Mouse (Mus musculus) mature B cell (primary cell): Measurements from ENCODE around the gene Atg16l2.

Experiments used
- in situ Hi-C: fragments of 300-500 bp; cut with MboI; formaldehyde crosslinking; loops from 2 replicates; pipeline ENCODE4 v1.14.3; 2019

Atg16l2 gene

DNA sequence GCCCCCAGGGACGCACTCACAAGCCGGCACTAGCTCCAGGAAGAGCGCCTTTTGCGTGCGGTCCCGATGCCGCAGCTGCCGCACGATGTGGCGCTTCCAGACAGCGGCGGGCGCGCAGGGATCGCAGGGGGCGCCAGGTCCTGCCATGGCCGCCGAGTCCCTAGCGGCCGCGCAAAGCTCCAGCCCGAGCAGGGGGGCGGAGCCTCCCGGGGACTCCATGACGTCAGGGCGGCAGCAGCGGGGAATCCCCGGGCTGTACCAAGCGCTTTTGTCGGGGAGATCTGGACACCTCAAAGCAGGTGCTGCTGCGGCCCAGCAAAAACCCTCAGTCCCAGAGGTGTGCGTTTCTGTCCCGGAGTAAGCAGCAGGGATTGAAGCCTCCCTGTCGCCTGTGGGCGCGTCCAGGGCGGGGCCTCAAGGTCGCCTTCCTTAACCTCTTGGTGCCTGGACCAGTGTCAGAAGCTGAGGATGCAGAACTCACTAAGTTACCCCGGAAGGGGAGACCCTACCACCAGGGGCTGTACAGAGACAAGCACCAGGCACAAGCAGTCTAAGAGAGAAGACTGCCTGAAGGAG lies at the start of gene Atg16l2:
Atg16l2 (minus strand) TSS at position 371 of the 576 bp plus-strand sequence.
- in situ Hi-C loops: no loop called here

DNA sequence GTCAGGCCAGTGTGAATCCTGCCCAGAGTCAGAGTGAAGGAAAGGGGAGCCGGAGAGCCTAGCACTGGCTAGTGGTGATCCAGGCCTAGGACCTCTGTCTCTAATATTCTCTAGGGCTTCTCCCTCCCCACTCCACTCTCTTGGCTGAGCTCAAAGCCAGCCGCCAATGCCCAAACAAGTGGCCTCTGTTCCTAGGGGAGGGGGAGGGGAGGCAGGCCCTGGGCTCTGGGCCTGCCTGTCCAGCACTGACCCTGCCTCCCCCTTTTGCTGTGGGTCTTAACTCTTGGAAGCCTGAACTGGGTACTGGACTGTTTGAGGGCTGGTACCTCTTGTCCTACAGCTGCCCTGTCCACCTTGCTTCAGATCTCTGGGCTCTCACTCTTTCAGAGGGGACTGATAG lies 47.8 kb upstream of the Atg16l2 start:
- in situ Hi-C loops: no loop called here

DNA sequence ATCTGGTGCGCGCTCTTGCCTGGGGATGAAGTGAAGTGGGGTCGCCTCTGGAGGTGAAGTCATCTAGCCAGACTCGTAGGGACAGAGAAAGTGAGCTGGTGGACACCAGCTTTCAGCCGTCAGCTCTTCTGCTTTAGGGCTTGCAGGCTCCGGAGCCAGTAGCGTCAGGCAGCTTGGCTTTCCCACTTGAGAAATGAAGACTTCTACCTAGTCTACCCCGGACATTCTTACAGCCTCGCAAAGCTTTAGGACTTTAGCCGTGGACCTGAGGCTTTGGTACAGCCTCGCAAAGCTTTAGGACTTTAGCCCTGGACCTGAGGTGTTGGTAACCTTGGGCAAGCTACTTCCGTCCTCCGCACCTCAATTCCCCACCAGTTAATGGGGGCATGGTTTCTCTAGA lies 46.3 kb upstream of the Atg16l2 start:
- in situ Hi-C loops: no loop called here

DNA sequence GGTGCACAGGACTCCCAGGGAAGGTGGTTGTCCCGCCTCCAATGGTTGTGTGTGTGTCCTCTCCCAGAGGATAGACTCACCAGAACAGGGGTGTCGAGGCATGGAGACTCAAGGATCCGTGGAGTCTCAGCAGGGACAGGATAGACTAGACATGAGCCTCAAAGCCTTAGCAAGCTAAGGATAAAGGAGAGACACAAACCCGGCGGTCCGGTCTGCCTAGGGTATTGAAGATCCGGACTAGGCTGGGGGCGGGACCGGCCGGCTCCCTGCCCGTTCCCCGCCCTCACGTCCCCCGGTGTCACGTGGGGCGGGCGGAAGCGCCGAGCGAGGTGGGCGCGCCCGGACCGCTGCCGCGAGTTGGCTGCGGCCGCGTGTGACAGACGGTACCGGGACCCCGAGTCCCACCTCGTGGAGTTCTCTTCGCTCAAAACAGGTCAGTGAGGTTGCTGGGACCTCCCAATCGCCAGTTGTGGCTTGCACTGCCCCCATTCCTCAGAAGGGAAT lies 45.8 kb upstream of the Atg16l2 start, which contains the start of gene Arap1:
Arap1 (plus strand) TSS at position 301 of the 504 bp plus-strand sequence.
- in situ Hi-C loops: no loop called here

DNA sequence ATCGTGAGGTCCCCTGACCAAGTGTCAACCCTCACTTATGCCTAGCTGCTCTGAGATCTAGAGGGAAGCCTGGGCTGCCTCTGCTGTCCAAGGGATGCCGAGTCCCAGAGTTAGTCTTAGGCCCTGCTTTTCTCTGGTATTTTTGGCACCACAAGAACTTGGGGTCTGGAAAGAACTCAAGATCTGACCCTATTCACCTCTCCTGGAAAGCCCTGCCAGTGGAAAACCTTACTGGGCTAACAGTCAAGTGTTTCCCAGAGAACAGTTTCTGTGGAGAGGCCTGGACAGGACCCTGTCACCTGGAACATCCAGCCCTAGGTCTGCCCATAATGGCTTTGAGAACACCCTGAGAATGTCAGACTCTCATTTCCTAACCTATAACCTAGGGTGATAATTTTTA lies 44.9 kb upstream of the Atg16l2 start:
- in situ Hi-C loops: no loop called here

DNA sequence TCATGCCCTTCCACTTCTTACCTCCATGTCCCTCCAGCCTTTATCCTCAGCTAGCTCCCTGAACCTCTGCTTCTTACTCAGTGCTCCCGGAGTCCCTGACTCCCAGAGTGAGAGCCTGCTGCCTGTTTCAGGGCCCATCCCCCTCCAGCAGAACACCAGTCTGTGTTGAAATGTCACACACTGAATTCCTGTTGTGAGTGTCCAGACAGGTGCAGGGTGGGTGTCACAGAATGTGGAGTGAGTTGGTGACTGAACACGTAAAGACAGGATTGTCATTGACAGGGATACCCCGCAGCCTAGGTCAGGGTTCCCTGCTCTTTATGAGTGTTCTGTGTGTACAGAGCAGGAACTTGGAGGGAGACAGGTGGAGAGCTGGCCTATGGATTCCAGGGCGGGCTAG lies 42.8 kb upstream of the Atg16l2 start:
- in situ Hi-C loops: no loop called here

DNA sequence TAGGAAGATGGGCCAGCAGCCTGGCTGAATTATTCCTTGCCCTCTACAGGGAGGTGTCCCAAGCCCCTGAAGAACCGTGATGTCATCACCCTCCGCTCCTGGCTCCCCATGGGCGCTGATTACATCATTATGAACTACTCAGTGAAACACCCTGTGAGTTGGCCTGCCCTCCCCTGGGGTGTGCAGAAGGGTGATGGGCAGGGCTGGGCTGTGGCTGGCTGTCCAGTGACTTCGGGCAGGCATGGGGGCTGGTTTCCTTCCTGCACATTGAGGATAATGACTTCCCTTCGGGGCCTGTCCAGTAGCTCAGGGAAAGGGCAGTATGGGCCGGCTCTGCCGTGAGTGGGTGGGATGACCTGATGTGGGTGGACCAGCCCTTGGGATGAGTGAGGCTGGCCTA lies 41.1 kb upstream of the Atg16l2 start:
- in situ Hi-C loops: no loop called here

DNA sequence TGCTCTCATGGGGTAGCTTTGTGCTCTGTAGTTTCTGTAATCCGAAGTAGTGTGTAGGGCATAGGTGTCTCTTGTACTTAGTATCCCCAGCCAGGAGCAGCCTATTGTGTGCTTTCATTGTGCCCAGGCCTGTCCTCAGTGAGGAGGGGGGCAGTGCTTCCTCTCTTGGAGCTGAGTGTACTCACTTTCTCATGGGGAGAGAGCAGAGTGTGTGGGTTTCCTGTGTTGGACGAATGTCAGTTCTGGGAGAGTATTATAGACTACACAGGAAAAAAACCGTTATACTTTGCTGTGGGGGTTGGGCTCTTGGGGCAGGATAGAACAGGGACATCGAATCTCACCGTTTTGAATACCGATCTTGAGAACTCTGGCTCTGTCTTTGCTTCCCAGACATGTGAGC lies 39.4 kb upstream of the Atg16l2 start:
- in situ Hi-C loops: no loop called here

DNA sequence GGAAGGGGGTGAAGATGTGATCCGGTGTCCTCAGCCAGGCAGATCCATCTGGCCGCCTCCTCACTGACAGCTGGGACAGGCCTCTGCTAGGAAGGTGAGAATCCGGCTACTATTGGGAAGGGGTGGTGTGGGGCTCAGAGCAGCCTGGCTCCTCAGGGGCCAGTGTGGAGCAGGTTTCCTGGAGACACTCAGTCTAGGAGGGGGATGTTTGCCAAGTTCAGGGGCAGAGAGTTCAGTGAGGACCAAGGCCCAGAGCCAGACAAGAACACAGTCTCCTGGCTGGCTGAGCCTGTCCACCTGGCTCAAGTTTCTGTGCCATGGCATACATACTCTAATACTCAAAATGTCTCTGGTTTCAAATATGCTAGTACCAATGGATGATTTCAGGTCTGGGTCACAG lies 35.4 kb upstream of the Atg16l2 start:
- in situ Hi-C loops: no loop called here

DNA sequence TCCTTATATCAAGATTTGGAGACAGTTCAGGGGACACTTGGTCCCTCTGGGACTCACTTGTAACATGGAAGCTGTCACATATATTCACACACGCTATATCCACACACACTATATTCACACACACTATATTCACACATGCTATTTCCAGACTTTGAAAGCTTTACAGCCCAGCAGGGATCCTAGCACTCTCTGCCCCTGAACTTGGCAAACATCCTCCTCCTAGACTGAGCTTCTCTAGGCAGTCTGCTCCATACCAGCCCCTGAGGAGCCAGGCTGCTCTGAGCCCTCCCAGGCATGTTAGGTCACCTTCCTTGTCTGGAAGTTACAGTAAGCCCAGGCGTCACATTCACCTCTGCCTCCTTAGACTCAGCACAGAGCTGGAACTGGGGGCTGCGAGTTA lies 34.6 kb upstream of the Atg16l2 start:
- in situ Hi-C loops: no loop called here

DNA sequence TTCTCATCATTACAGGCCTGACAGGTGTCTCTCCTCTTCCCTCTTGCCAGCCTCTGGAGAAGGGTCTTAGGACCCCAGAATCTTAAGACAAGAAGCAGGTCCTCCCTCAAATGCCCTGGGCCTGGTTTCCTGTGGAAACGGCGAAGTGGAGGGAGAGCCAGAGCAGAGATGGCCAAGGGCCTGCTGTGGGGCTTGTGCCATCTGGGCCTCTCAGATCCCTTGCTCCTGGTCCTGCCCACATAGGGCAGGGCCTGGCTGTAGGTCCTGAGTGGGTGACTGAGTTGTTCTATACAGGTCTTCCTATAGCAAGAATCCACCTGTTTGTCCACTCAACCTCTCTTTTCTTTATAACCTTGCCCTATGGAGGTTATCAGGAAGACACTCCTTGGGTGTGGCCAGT lies 33.2 kb upstream of the Atg16l2 start:
- in situ Hi-C loops: no loop called here

DNA sequence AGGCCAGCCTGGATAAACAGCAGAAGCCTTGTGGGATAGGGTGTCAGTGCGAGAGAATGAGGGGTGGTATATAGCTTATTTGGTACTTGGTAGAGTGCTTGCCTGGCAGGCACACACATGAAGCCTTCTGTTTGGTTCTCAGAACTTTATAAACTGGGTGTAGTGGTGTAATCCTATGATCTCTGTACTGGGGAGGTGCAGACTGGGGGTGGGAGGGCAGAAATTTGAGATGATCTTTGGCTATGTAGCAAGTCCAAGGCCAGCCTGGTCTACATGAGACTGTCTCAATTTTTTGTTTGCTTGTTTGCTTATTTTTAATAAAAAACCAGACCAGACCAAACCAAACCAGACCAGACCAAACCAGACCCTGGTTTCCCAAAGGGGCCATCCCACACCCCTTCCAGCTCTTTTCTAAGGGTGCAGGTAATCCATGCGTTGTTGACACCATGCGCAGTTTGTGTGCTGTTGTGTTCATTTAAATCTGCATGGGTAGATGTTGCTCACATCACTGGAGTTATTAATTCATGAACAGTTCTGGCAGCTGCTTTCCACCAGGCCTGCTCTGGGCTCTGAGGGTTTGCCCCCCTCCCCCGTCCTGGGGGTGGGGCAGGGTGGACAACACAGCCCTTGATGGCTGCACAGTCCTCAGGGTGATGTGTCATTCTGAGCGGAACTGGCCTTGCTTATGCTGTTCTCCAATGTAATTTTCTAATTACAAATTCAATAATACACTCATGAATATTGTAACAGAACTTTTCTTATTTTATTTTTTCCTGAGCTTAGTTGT lies 30.2 kb upstream of the Atg16l2 start:
- in situ Hi-C loops: no loop called here

DNA sequence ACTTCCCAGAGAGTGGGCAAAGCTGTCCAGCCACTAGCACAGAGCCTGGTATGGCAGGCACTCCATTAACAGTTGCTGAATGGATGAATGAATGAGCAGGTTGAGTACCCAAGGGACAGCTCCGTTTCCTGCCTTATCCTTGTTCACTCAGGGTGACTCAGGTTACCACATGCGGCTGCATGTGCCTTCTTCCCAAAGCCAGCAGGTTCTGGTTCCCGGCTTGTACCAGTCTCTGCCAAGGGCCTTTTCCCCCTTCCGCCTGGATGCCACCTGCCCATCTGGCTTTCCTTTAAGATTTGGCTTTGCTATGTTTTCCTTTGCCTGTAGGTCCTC lies 28.8 kb upstream of the Atg16l2 start:
- in situ Hi-C loops: no loop called here

DNA sequence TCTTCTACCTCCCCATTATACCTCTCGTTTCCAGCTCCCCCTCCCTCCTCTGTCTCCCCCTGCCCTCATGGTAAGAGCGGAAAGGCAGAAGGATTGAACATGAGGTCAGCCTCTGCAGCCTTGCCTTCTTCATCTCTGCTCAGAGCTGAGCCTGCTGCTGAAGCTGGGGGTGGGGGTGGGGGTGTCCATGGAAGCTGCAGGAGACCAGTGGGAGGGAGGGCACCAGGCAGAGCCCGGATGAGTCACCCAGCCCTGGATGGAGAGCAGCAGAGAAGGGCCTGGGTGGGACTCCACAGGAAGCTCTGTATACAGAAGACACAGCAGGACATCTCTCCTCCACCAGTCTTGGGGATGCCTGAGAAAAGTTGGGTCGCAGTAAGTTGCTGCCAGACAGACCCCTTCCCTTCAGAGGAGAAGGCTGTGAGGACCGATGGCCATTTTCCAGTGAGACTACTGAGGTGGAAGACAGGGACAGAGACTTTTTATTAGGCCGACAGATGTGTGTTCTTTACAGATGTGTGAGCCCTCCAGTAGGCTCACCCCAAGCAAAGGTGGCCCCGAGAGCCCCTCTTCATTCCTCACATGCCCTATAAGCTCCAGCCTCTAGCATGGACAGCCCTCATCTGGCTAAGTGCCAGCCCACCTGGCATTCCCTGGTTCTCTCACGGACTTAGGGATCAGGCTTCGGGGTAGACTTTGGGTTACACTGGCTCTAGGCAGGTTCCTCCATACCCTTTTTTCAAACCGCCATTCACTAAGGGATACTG lies 28.2 kb upstream of the Atg16l2 start:
- in situ Hi-C loops: no loop called here

DNA sequence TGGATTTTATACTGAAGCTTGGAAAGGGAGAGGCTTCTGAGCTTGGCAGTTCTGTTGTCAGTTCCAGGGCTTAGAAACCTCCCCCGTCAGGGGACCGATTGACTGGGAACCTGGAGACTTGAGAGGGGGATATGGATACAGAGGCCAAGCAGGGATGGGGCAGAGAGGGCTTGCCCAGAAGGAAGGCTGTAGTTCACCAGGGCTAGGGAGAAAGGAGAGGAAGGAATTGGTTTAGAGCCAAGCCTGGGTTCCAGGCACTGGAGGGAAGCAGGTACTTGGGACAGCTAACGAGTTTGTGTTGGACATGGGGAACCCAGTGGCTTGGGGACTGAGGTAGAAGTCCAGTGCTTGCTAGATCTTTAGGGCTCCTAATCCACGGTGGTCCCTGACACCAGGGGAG lies 27.6 kb upstream of the Atg16l2 start:
- in situ Hi-C loops: no loop called here

DNA sequence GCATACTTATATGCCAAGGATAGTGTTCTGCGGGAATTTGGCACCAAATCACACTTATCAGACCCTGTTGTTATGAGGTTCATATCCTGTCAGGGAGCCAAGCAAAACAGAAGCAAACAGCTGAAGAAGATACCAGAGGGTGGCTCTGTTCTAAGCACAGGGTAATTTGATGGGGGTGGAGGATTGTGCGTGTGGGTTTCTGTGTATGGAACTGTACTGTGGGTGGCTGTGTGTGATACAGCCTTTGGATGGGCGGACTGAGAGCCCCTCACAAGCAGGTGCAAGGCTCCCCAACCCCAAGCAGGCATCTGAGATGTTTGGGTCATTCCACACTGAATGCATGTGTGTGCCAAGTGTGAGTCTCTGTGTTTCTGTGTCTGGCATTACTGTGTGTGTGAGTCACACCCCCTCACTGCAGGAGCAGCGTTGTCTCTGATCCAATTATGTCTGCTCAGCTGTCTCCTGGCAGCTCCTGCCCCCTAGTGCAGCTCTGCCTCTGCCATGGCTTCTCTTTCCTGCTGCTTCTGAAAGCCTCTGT lies 26.6 kb upstream of the Atg16l2 start:
- in situ Hi-C loops: no loop called here

DNA sequence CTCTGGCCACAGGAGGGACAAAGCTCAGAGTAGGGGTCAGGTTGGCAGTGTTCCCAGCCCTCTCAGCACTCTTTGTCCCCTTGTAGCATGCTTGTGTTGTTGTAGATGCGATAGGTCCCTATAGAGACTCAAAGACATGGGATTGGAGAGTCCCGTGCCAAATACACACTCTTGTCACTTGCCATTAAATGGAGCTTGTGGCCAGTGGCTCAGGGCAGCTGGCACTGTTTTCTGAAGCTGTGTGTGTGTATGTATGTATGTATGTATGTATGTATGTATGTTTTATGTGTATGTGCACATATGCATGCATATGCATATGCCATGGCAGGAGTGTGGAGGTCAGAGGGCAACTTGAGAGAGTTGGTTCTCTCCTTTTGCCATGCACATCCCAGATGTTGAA lies 25.7 kb upstream of the Atg16l2 start:
- in situ Hi-C loops: no loop called here

DNA sequence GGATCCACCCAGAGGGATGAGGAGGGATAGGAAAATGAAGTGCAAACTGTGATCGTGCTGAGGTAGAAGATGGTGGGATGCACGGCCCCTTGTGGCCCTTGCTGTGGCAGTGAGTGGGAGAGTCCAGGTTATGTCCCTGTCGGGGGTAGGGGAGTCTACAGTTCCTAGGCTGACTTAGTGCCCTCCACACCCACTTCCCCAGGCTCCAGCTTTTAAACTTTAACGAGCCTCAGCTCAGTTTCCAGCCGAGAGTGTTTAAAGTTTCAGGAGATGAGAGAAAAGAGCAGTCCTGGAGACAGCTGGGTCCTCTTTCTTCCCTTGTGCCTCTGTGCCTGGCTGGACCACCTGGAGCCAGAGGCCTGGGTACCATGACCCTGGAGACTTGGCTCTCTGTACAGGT lies 25.2 kb upstream of the Atg16l2 start:
- in situ Hi-C loops: no loop called here

DNA sequence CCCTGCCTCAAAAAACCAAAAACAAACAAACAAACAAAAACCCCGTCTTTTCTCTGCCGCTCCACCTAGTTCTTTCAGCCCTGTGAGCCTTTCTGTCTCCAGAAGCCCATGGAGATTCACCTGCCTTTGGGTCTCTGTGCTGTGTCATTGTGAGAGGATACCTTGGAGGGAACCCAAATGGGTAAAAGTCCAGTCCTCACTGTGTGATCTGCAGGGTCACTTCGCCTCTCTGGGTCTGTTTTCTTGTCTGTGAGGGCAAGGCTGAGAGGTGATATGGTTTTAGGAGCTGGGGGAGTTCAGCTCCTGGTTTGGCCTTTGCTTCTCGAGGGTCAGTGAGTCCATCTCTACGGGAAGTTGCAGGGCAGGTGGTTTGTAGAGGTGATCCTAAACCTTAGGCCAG lies 24.0 kb upstream of the Atg16l2 start:
- in situ Hi-C loops: no loop called here

DNA sequence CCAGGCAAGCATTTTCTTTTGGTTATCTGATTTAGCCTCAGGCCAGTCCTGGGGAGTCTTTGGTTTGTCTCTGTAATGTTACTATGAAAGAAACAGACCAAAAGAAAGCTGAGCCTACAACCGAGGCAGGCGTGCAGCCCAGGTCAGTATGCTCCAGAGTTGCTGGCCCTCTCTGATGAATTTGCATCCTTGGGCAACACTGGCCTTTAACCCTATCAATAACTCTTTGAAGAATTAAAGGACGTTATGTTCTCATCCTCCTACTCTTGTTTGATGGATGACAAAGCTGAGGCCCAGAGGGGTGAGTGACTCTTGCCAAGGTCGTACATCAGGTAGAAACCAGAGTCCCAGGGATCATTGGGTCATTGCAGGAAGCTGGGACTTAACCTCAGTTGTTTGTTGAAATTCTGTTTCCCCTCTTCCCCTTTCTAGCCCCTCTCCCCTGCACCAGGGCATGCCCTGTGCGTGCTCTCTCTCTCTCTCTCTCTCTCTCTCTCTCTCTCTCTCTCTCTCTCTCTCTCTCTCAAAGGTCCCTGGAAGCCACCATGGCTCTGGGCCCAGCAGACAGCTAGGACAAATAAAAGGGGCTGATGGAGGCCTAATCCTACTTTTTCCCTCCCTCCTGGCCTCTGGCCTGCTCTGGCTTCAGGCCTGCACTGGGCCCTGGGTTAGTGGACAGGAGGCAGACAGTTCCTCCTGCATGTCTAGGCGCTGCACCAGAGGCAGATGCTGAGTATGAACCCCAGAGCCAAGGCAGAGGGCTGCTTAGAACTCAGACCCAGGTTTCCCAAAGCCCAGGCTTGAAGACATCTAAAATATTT lies 22.3 kb upstream of the Atg16l2 start:
- in situ Hi-C loops: no loop called here

DNA sequence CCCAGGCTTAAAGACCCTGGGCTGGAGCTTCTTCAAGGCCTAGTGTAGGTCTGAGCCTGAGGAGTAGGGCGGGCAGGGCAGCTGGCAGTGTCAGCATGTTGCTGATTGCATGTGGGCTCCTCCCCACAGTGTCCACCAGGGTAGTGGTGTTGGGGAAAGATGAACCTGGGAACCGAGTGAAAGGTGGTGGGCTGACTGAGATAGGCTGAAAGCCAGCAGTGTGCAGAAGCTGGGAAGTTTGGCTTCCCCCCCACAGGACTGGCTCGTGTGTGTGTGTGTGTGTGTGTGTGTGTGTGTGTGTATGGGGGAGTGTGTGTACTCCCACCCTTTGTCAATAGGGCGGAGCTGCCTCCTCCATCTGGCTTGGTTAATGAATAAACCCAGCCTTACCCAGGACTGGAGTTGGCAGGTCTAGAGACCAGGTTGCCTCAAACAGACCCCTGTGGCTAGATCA lies 21.1 kb upstream of the Atg16l2 start:
- in situ Hi-C loops: no loop called here
